Mouse (Mus musculus) cerebellum, adult (tissue): ENCODE results near the gene Oit1.

ENCODE experiments used
- ATAC-seq: cut with Nextera tagmentation; 2 replicates; pipeline ENCODE4 v1.9.2; 2017; ENCODE audit warnings: mild to moderate bottlenecking, moderate library complexity, mixed read lengths; ENCODE audit not compliant: insufficient number of reproducible peaks, low FRiP score, low TSS enrichment

The Oit1 gene

GRCm38 (mm10) chr14:8342509-8343106 lies 35.9 kb downstream of the Oit1 start:
- no peak for ATAC-seq

DNA sequence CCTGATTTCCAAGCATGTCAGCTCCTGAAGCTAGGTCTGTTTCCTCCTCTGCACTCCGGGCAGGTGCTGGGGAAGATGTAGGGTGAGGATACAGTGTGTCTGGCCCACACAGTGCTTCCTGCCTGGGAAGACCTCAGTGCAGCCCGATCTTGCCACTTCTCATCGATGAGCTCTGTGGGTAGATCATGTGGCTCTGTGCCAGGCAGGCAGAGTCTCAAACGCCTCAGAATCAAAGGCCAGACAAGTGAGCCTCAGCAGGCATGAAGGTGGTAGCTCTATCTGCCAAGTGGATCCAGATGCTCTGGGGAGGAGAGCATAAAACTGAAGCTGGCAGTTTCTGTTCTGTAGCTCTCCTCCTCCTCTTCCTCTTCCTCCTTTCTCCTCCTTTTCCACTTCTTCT lies 38.3 kb downstream of the Oit1 start:
- ATAC-seq = no peak

GRCm38 (mm10) chr14:8335947-8336346 lies 42.6 kb downstream of the Oit1 start:
- no peak for ATAC-seq

DNA sequence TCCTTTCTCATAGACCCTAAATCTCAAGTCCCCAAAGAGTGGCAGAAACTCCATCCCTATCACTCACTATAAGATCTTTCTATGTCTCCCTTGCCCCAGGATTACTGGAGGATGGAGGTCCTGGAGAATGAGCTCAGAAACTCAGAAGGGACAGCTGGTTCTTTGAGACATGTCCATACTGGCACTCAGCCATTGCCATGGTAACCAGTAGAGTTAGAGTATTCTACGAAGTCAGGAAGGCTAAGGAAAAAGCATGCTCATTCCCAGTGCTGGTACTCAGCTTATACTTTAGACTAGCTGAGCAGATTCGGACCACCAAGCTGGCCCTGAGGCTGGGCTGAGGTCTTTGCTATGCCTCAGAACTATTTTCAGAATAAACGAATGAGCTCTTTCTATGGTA lies 44.0 kb downstream of the Oit1 start:
- no peak for ATAC-seq

DNA sequence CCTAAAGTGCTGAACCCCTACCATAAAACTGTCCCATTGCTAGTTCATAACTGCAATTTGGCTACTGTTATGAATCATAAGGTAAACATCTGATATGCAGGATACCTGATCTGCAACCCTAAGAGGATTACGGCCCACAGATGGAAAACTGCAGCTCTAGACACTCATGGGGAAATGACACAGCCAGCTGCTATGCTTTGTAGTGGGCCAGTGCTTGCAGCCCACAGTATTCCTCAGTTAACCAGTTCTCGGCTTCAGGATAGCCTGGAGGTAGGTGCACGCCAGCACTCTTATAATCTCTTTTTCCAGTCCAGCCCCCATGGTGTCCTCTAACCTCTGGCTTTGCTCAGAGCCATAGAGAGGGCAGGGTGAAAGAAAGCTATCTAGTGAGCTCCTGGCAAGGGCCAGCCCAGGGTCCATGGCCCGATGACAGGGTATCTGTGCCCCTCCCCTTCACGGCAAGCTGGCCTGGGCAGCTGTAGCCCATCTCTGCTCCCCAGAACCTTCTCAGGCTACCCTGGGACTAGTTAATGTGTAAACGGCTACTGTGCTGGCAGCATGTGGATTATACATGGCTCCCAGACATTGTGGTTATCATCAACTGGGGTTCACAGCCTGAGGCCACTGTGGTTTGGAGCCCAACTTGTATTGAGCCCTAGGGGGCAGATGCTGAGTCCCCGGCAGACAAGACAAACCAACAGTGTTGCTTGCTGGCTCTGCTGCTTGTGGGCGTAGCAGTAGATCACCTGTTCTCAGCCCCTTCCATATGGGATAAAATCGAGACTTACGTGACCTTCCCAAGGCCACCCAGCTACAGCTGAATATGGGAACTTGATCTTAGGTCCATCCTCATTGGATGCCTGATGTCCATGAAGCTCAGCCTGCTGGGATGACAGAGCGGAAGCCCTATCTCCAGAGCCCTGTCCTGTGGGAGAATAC lies 46.0 kb downstream of the Oit1 start:
- no peak for ATAC-seq

DNA sequence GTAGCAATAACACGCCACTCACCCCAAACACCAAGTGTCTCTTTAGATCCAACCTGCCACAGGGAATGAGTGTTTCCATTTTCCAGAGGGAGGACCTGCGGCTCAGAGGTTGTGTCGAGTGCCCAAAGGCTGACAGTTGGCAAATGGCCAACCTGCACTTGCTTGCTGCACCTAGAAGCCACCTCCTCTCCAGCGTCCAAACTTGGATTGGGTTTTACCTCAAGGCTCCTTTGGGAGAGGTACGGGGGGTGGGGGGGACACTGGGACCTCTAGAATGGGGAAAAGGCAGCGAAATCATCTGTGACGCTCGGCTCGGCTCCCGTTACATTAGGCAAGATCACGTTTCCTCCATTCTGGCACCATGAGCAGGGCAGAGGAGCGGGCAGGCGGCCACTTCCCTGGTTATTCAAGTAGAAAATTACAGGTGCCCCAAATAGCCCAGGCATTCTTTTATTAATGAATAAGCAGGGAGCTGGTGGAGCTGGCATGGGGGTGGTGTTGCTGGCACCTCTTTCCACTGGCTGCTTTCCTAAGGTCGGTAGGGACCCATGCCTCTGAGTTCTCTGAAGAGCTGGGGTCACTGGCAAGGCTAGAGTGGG lies 47.1 kb downstream of the Oit1 start:
- peak; percentile 79 for ATAC-seq

DNA sequence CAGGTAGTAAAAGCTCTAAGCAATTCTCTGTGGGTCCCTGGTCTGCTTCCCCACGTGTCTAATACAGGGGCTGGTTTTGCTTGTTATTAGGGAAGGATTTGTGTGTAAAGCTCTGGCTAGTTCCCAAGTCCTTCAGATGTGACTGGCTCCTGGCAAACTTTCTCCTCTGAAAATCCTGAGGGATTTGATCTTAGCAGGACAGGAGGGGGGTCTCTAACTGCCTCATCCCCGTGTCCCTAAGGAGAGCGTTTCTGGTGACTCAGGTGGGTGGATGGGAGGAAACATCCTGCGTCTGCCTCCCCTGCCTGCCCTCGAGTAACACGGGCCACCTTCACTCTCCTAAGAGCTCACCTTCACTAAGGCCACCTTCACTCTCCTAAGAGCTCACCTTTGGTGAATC lies 48.2 kb downstream of the Oit1 start:
- ATAC-seq = no peak

GRCm38 (mm10) chr14:8329552-8329951 lies 49.0 kb downstream of the Oit1 start:
- no peak for ATAC-seq

GRCm38 (mm10) chr14:8327371-8327770 lies 51.2 kb downstream of the Oit1 start:
- no peak for ATAC-seq

DNA sequence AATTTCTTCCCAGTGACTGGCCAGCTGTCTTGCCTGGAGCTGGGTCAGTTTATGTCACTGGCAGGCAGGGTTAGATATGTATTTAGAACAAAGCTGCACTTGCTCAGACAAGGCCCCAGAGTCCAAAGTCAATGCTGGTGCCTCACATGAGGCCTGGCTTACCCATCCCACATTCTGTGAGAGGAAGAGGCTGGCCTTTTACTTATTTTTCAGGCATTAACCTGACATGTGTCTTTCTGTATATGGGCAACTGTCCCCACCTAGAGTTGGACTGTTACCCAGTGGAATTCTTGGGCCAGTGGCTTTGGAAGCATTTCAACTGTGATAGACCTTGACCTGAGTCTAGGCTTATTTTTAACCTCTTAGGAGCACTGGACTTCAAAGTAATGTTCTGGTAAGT lies 51.6 kb downstream of the Oit1 start:
- no peak for ATAC-seq

GRCm38 (mm10) chr14:8325746-8326145 lies 52.8 kb downstream of the Oit1 start:
- ATAC-seq = no peak

DNA sequence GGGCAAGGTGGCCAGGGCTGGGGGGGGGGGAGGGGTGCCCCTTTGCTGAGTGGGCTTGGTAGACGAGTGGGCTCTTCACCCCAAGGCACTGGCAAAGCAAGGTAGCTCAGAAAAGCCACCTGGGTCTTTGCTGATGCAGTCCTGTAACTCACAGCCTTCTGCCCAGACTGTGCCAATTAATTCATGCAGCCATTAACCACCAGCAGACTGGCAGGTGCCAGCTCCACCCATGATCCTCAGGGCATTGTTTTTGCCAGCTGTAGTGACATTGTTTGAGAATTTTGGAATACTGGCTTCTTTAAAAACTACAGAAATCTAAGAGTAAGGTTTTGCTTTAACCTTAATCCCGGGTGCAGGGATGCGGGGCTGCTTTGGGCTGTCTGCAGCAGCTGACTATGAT lies 58.0 kb downstream of the Oit1 start:
- ATAC-seq = no peak

- peak; percentile 42; the same call in 1 of the 2 replicates for ATAC-seq
These were observed 61.1 kb downstream of the Oit1 start, which contains the start of gene Fam107a for GRCm38 (mm10) chr14:8317194-8318097. Gene Fam107a, minus strand, starts transcription at chr14:8318023.

GRCm38 (mm10) chr14:8316366-8317193 lies 62.0 kb downstream of the Oit1 start:
- ATAC-seq = no peak

GRCm38 (mm10) chr14:8315169-8315568 lies 63.4 kb downstream of the Oit1 start:
- ATAC-seq = no peak

DNA sequence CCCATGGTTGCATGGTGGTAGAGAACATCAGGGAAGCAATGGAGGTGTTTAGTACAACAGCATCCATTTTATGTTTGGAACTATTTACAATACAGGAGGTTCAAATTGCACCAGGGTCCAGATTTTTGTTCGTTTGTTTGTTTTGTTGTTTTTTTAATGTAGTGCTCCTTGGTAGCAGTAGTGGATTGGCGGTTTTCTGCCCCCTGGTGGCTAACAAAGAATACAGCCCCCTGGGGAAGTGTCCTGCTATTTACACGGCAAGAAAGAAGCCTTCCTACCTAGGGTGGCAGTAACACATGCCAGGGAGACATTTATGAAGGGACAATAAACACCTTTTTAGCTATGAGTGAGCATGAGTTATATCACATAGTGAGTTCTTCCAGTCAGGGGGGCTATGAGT lies 64.0 kb downstream of the Oit1 start:
- no peak for ATAC-seq

GRCm38 (mm10) chr14:8313877-8314276 lies 64.7 kb downstream of the Oit1 start:
- ATAC-seq = no peak

DNA sequence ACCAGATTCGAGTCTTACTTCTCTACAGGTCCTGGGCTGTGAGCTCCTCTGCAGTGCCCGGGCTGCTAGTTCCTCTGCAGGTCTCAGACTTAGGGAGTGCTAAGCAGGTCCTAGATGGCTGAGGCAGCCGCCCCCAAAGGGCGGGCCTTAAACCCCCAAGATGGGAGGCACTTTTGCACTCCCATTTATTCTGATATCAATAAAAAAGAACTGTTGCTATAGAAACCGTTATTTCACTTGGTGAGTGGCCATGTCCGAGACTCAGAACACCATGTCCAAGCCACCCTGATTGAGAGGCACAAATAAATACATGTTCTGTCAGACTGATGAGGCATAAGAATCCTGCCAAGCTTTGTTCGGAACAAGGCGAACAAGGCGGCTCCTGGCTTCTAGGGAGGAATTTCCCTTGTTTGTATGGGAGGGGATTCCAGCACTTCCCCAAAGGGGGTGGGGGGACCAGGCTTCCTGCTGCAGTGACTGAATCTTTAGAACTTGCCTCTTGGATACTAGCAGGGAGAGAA lies 68.9 kb downstream of the Oit1 start:
- ATAC-seq = no peak; the same call in 1 of the 2 replicates

GRCm38 (mm10) chr14:8308650-8309049 lies 69.9 kb downstream of the Oit1 start:
- no peak for ATAC-seq
